Mouse (Mus musculus) liver, embryonic 16.5 days (tissue): Measurements from ENCODE around the gene Brd3. TPM values are rescaled to one million over a fixed set of nuclear protein-coding genes. Genes with fewer than 3 reads are reported as not detected.

Experiments used
- ATAC-seq: fragments of 200-750 bp; cut with Nextera tagmentation; 2 replicates; pipeline ENCODE4 v1.8.0; 2017; ENCODE audit warnings: low read depth, mild to moderate bottlenecking, moderate number of reproducible peaks, moderate library complexity
- H3K27ac ChIP-seq: fragments of 300-500 bp; sonication (generic); 2 replicates; pipeline ENCODE4 v1.5.1; 2014; ENCODE audit warnings: mild to moderate bottlenecking, low read length
- H3K27me3 ChIP-seq: fragments of 300-500 bp; sonication (generic); 2 replicates; pipeline ENCODE4 v1.6.1; 2014; ENCODE audit warnings: low read depth, low read length, mixed read lengths; ENCODE audit not compliant: control insufficient read depth, insufficient read depth
- H3K36me3 ChIP-seq: fragments of 300-500 bp; sonication (generic); 2 replicates; pipeline ENCODE4 v1.6.1; 2014; ENCODE audit warnings: mild to moderate bottlenecking; ENCODE audit not compliant: control insufficient read depth, insufficient read depth
- H3K4me1 ChIP-seq: fragments of 300-500 bp; sonication (generic); 2 replicates; pipeline ENCODE4 v1.6.1; 2014; ENCODE audit warnings: low read depth, low read length, mixed read lengths; ENCODE audit not compliant: control insufficient read depth
- H3K4me2 ChIP-seq: fragments of 300-500 bp; sonication (generic); 2 replicates; pipeline ENCODE4 v1.6.1; 2014; ENCODE audit warnings: low read depth, low read length, mixed read lengths
- H3K4me3 ChIP-seq: fragments of 300-500 bp; sonication (generic); 2 replicates; pipeline ENCODE4 v1.5.1; 2014; ENCODE audit warnings: low read depth, mild to moderate bottlenecking, low read length
- H3K9ac ChIP-seq: fragments of 300-500 bp; sonication (generic); 2 replicates; pipeline ENCODE4 v1.6.1; 2014; ENCODE audit warnings: low read depth, low read length
- H3K9me3 ChIP-seq: fragments of 300-500 bp; sonication (generic); replicated peaks from 2 replicates; pipeline ENCODE4 v1.6.1; 2016; ENCODE audit warnings: low read length; ENCODE audit not compliant: control insufficient read depth
- whole genome bisulfite sequencing: fragments of 180-500 bp; shearing (Covaris S2); extraction: QIAGEN DNeasy Blood & Tissue Kit; methylation state at CpG from one replicate; pipeline ENCODE4 v1.1.7; 2014; ENCODE audit not compliant: insufficient replicate concordance; 5-methylcytosine and 5-hydroxymethylcytosine counted together
- polyA plus RNA-seq: library from polyadenylated mRNA; unstranded; fragments of >200 nt; fragmentation: Nextera tagmentation; extraction: Ambion mirVana; gene quantifications from 2 replicates; pipeline ENCODE4 v1.2.1, GENCODE M21; 2015

Brd3 gene
- polyA plus RNA-seq, 1 experiment from 2014 or later = 24.3 TPM

- Histone ChIP-seq H3K9ac (peak overlapping the region; percentile 31; the same call in 1 of the 2 replicates), H3K4me1 (peaks cover 63% of the 10 kb centered on the region), H3K9me3 (no peaks in the 10 kb centered on the region), H3K27ac (peak overlapping the region; percentile 84), H3K36me3 (no peaks in the 10 kb centered on the region), H3K4me3 (no peak overlapping the region), H3K27me3 (no peaks in the 10 kb centered on the region), H3K4me2 (peak overlapping the region; percentile 21)
- 46% methylated on average over 4 of the region's 4 CpGs for WGBS
- peak; percentile 4; the same call in 1 of the 2 replicates for ATAC-seq
Measured at GRCm38 (mm10) chr2:27469292-27469990, 38.0 kb downstream of the Brd3 start.

GRCm38 (mm10) chr2:27462901-27463300 is 44.6 kb downstream of the Brd3 start:
- ATAC-seq = no peak
- Histone ChIP-seq H3K4me2 (no peak overlapping the region), H3K4me3 (no peak overlapping the region), H3K9ac (no peak overlapping the region), H3K4me1 (peaks cover 4% of the 10 kb centered on the region), H3K36me3 (peaks cover 40% of the 10 kb centered on the region), H3K27me3 (no peaks in the 10 kb centered on the region), H3K9me3 (no peaks in the 10 kb centered on the region), H3K27ac (no peak overlapping the region)
- WGBS = 73% methylated on average over 4 of the region's 4 CpGs

GRCm38 (mm10) chr2:27461881-27462660 is 45.4 kb downstream of the Brd3 start:
- Histone ChIP-seq H3K9me3 (no peaks in the 10 kb centered on the region), H3K27me3 (no peaks in the 10 kb centered on the region), H3K4me3 (no peak overlapping the region), H3K27ac (no peak overlapping the region), H3K4me2 (no peak overlapping the region), H3K4me1 (peaks cover 3% of the 10 kb centered on the region), H3K36me3 (peaks cover 48% of the 10 kb centered on the region), H3K9ac (no peak overlapping the region)
- ATAC-seq = peak; percentile 39; the same call in 1 of the 2 replicates
- WGBS = 59% methylated on average over 4 of the region's 4 CpGs

- H3K9ac ChIP-seq = no peak overlapping the region
- H3K4me2 ChIP-seq = no peak overlapping the region
- H3K36me3 ChIP-seq = peaks cover 55% of the 10 kb centered on the region
- H3K4me1 ChIP-seq = peaks cover 2% of the 10 kb centered on the region
- no peaks in the 10 kb centered on the region for H3K27me3 ChIP-seq
- no peak overlapping the region for H3K4me3 ChIP-seq
- no peak overlapping the region for H3K27ac ChIP-seq
- 65% methylated on average over 9 of the region's 9 CpGs for WGBS
- H3K9me3 ChIP-seq = no peaks in the 10 kb centered on the region
- ATAC-seq = no peak
Measured at GRCm38 (mm10) chr2:27460651-27461050, 46.8 kb downstream of the Brd3 start.

- no peak for ATAC-seq
- 62% methylated on average over 5 of the region's 5 CpGs for WGBS
- Histone ChIP-seq H3K9ac (no peak overlapping the region), H3K4me2 (no peak overlapping the region), H3K9me3 (no peaks in the 10 kb centered on the region), H3K27me3 (no peaks in the 10 kb centered on the region), H3K27ac (no peak overlapping the region), H3K4me3 (no peak overlapping the region), H3K4me1 (no peaks in the 10 kb centered on the region; the same call in 1 of the 2 replicates), H3K36me3 (peaks cover 58% of the 10 kb centered on the region)
Measured at GRCm38 (mm10) chr2:27460163-27460562, 47.3 kb downstream of the Brd3 start.

- no peak for ATAC-seq
- Histone ChIP-seq H3K9me3 (no peaks in the 10 kb centered on the region), H3K9ac (no peak overlapping the region), H3K27me3 (no peaks in the 10 kb centered on the region), H3K36me3 (peaks cover 58% of the 10 kb centered on the region), H3K27ac (no peak overlapping the region), H3K4me3 (no peak overlapping the region), H3K4me2 (no peak overlapping the region), H3K4me1 (no peaks in the 10 kb centered on the region; the same call in 1 of the 2 replicates)
- 78% methylated on average over 7 of the region's 7 CpGs for WGBS
Measured at GRCm38 (mm10) chr2:27459735-27460134, 47.7 kb downstream of the Brd3 start.

- H3K4me1 ChIP-seq = no peaks in the 10 kb centered on the region
- no peak for ATAC-seq
- peaks cover 61% of the 10 kb centered on the region for H3K36me3 ChIP-seq
- H3K9me3 ChIP-seq = no peaks in the 10 kb centered on the region
- WGBS = 82% methylated on average over 14 of the region's 14 CpGs
- no peak overlapping the region for H3K4me3 ChIP-seq
- no peak overlapping the region for H3K9ac ChIP-seq
- H3K27me3 ChIP-seq = no peaks in the 10 kb centered on the region
- no peak overlapping the region for H3K4me2 ChIP-seq
- no peak overlapping the region for H3K27ac ChIP-seq
Measured at GRCm38 (mm10) chr2:27450226-27450625, 57.2 kb downstream of the Brd3 start.

- ATAC-seq = no peak
- no peaks in the 10 kb centered on the region for H3K9me3 ChIP-seq
- WGBS = 83% methylated on average over 5 of the region's 5 CpGs
- no peak overlapping the region for H3K4me3 ChIP-seq
- H3K9ac ChIP-seq = no peak overlapping the region
- H3K27ac ChIP-seq = no peak overlapping the region
- no peak overlapping the region for H3K4me2 ChIP-seq
- H3K4me1 ChIP-seq = peaks cover 3% of the 10 kb centered on the region
- peaks cover 44% of the 10 kb centered on the region for H3K36me3 ChIP-seq
- H3K27me3 ChIP-seq = no peaks in the 10 kb centered on the region
Measured at GRCm38 (mm10) chr2:27447782-27448181, 59.7 kb downstream of the Brd3 start.

- H3K27ac ChIP-seq = no peak overlapping the region
- H3K27me3 ChIP-seq = no peaks in the 10 kb centered on the region
- no peaks in the 10 kb centered on the region for H3K9me3 ChIP-seq
- ATAC-seq = no peak
- WGBS = 90% methylated on average over 8 of the region's 8 CpGs
- H3K4me2 ChIP-seq = no peak overlapping the region
- peaks cover 36% of the 10 kb centered on the region for H3K36me3 ChIP-seq
- H3K4me3 ChIP-seq = no peak overlapping the region
- H3K4me1 ChIP-seq = peaks cover 11% of the 10 kb centered on the region
- H3K9ac ChIP-seq = no peak overlapping the region
Measured at GRCm38 (mm10) chr2:27446812-27447211, 60.6 kb downstream of the Brd3 start.
